Mouse (Mus musculus) lung, adult 2 months (tissue): ENCODE results near the gene Drc1.

Experiments used
- CTCF ChIP-seq: fragments of 200-500 bp; IDR thresholded peaks from 2 replicates; pipeline ENCODE4 v1.5.1; 2011; ENCODE audit warnings: mild to moderate bottlenecking, low read length, control low read depth; ENCODE audit not compliant: insufficient read depth
- POLR2A ChIP-seq: fragments of 200-500 bp; IDR thresholded peaks from 2 replicates; pipeline ENCODE4 v1.6.1; 2011; ENCODE audit warnings: low read depth, mild to moderate bottlenecking, control low read depth, low read length, borderline replicate concordance; ENCODE audit errors: extremely low read depth

GRCm38 (mm10) chr5:30382876-30383275 lies 101.7 kb downstream of the Drc1 start:
- TF ChIP-seq CTCF = no peak
- no peak for TF ChIP-seq POLR2A
